ENCODE assay signal across 9 mouse cellular contexts in the genomic region with DNA sequence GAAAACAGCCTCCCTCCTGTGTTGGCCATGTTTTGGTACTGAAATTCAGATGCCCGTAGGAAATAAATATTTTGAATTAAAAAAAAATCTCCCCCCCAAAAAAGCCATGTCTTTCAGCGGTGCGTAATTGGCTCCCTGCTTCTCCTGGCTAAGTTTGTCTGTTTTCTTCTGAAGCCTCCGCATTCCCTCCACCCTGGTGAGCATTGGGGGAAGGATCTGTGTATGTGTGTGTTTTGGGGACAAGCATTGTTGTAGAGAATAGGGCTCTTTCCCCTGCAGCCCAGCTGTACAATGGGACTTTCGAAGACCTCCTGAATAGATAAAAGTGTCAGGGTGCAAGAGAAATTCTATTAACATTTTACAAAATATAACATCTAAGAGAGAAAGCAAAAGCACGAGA.
DNase-seq lines count a peak whose midpoint lies in the region; ATAC-seq and TF ChIP-seq lines count a peak whose summit lies in the region.
"Had no signal": no experiment of that assay in that cellular context is flagged by ENCODE, and none has a peak within 500 bp of the region (broad histone marks: within the 10 kb centered on the region; RNA-seq: fewer than 3 reads in every experiment).

No protein-coding gene starts in this region.

- peak overlapping the region; percentile 94 for H3K27ac ChIP-seq in neural tube, embryonic 11.5 days (ENCODE audit: low read depth, low read length)
- peak overlapping the region; percentile 96 for H3K27ac ChIP-seq in forebrain, embryonic 13.5 days
- H3K27ac ChIP-seq in hindbrain, postnatal 0 days: peak overlapping the region; percentile 85
- 0 out of 2 replicates have a peak overlapping the region, but pooled peaks have one; percentile 11 for H3K27ac ChIP-seq in stomach, embryonic 16.5 days (ENCODE audit: low read length)

- DNase-seq in neural tube, embryonic 11.5 days (ENCODE audit: low spot score): no peak
- no peak for DNase-seq in neural tube, embryonic 10.5 days (ENCODE audit: extremely low spot score, low spot score)
- no peak for DNase-seq in hindbrain, postnatal 0 days (ENCODE audit: low spot score)
- DNase-seq in testis, postnatal 10 days (ENCODE audit: low spot score): no peak
- DNase-seq in T-cell, adult 2 months (ENCODE audit: low spot score): no peak
- DNase-seq: kidney, adult 2 months had no signal

- peak overlapping the region; percentile 22; the same call in 1 of the 2 replicates for H3K4me2 ChIP-seq in neural tube, embryonic 11.5 days (ENCODE audit: low read depth)
- H3K4me2 ChIP-seq in forebrain, embryonic 13.5 days: peak overlapping the region; percentile 54
- peak overlapping the region; percentile 11; the same call in 1 of the 2 replicates for H3K4me2 ChIP-seq in hindbrain, postnatal 0 days (ENCODE audit: low read depth, low read length)
- H3K4me2 ChIP-seq in stomach, embryonic 16.5 days (ENCODE audit: low read depth, low read length): no peak overlapping the region

- no peak for TF ChIP-seq CTCF in hindbrain, postnatal 0 days (IDR thresholded peaks at IDR 0.05; ENCODE audit: low read depth)

- H3K27me3 ChIP-seq in neural tube, embryonic 11.5 days (ENCODE audit: control insufficient read depth, insufficient read depth, low read length): no peaks in the 10 kb centered on the region
- no peaks in the 10 kb centered on the region for H3K27me3 ChIP-seq in forebrain, embryonic 13.5 days
- H3K27me3 ChIP-seq in hindbrain, postnatal 0 days (ENCODE audit: insufficient read depth, low read length): no peaks in the 10 kb centered on the region
- no peaks in the 10 kb centered on the region for H3K27me3 ChIP-seq in stomach, embryonic 16.5 days (ENCODE audit: control insufficient read depth, insufficient read depth, low read length)

- H3K4me3 ChIP-seq in neural tube, embryonic 11.5 days (ENCODE audit: low read depth, low read length): no peak overlapping the region
- H3K4me3 ChIP-seq in forebrain, embryonic 13.5 days: no peak overlapping the region
- H3K4me3 ChIP-seq in hindbrain, postnatal 0 days (ENCODE audit: low read length): no peak overlapping the region
- no peak overlapping the region for H3K4me3 ChIP-seq in stomach, embryonic 16.5 days (replicated peaks; ENCODE audit: low read length)
- H3K4me3 ChIP-seq: myocyte had no signal

- peak overlapping the region; percentile 22 for H3K9ac ChIP-seq in neural tube, embryonic 11.5 days (ENCODE audit: low read length)
- H3K9ac ChIP-seq in forebrain, embryonic 13.5 days: peak overlapping the region; percentile 54; the same call in 1 of the 2 replicates
- no peak overlapping the region for H3K9ac ChIP-seq in hindbrain, postnatal 0 days (replicated peaks; ENCODE audit: low read length)
- H3K9ac ChIP-seq in stomach, embryonic 16.5 days (ENCODE audit: low read length): no peak overlapping the region

- ATAC-seq in neural tube, embryonic 11.5 days (ENCODE audit: insufficient read depth, low FRiP score, low TSS enrichment): no peak
- ATAC-seq in forebrain, embryonic 13.5 days: peak; percentile 52; the same call in 1 of the 2 replicates
- no peak for ATAC-seq in hindbrain, postnatal 0 days
- no peak for ATAC-seq in stomach, embryonic 16.5 days (ENCODE audit: insufficient read depth, low FRiP score)

- H3K9me3 ChIP-seq in neural tube, embryonic 11.5 days (ENCODE audit: control insufficient read depth, low read length): no peaks in the 10 kb centered on the region
- no peaks in the 10 kb centered on the region for H3K9me3 ChIP-seq in forebrain, embryonic 13.5 days (replicated peaks)
- no peaks in the 10 kb centered on the region for H3K9me3 ChIP-seq in hindbrain, postnatal 0 days (ENCODE audit: low read length)
- no peaks in the 10 kb centered on the region for H3K9me3 ChIP-seq in stomach, embryonic 16.5 days (replicated peaks; ENCODE audit: control insufficient read depth, low read length)

- peaks cover 63% of the 10 kb centered on the region for H3K4me1 ChIP-seq in neural tube, embryonic 11.5 days (ENCODE audit: control insufficient read depth, insufficient read depth, low read length)
- H3K4me1 ChIP-seq in forebrain, embryonic 13.5 days: peaks cover 87% of the 10 kb centered on the region
- H3K4me1 ChIP-seq in hindbrain, postnatal 0 days (ENCODE audit: insufficient read depth, low read length): peaks cover 46% of the 10 kb centered on the region
- H3K4me1 ChIP-seq in stomach, embryonic 16.5 days (ENCODE audit: control insufficient read depth, insufficient read depth, low read length): peaks cover 15% of the 10 kb centered on the region

- WGBS in neural tube, embryonic 11.5 days: 41% methylated on average over 6 of the region's 6 CpGs
- WGBS in forebrain, embryonic 13.5 days: 3% methylated on average over 6 of the region's 6 CpGs
- WGBS in hindbrain, postnatal 0 days: 14% methylated on average over 6 of the region's 6 CpGs
- 60% methylated on average over 6 of the region's 6 CpGs for WGBS in stomach, embryonic 16.5 days

- H3K36me3 ChIP-seq in neural tube, embryonic 11.5 days (ENCODE audit: control insufficient read depth, insufficient read depth, low read length): no peaks in the 10 kb centered on the region
- H3K36me3 ChIP-seq in forebrain, embryonic 13.5 days (ENCODE audit: poor library complexity, severe bottlenecking): 0 out of 2 replicates have a peak, but pooled peaks cover 7% of the 10 kb centered on the region
- H3K36me3 ChIP-seq in hindbrain, postnatal 0 days (ENCODE audit: insufficient read depth, low read length): no peaks in the 10 kb centered on the region
- no peaks in the 10 kb centered on the region for H3K36me3 ChIP-seq in stomach, embryonic 16.5 days (ENCODE audit: control insufficient read depth, insufficient read depth, low read length)

Comparison
In these comparisons a context has a peak if more than half of its experiments do, and no peak if none do; other contexts are left out.
1. H3K27ac ChIP-seq: peak in every context shown above with its lines; median percentile 96 in forebrain, embryonic 13.5 days; 94 in neural tube, embryonic 11.5 days; 85 in hindbrain, postnatal 0 days; 11 in stomach, embryonic 16.5 days.
2. H3K9ac ChIP-seq: peak in neural tube, embryonic 11.5 days (single experiment) and forebrain, embryonic 13.5 days (single experiment); none in hindbrain, postnatal 0 days (single experiment) and stomach, embryonic 16.5 days (single experiment).